Mouse (Mus musculus): Measurements from ENCODE around the gene Gripap1.

GRCm38 (mm10) chrX:7869826-7870225 is 80.3 kb downstream of the Gripap1 start:
- no peak for TF ChIP-seq CTCF (IDR thresholded peaks at IDR 0.05)
- TF ChIP-seq EP300 (IDR thresholded peaks at IDR 0.05), result no peak

Data from lung, postnatal 0 days (tissue).